Mouse (Mus musculus): Measurements from ENCODE around the gene Cd3e.

Gene Cd3e

DNA sequence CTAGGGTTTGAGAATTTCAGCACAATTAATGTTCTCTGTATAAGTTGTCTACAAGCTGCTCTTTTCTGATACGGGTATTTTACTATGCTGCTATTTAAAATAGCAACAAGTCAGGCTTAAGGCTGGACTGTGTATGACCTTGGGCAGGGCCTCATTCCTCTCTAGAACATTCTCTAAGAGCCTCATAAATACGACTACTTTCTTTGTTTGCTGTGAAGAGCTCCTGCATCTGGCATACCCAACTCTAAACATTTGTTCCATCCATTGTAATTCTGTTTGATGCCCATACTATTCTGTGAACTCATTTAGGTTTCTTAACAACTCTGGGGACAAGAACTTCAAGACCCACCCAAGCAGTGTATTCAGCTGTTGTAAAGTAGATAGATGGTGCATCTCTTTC is 26.4 kb downstream of the Cd3e start:
- in situ Hi-C loops (cut with MboI; ENCODE audit: unreplicated experiment in 2 of 2), result no loop called here

DNA sequence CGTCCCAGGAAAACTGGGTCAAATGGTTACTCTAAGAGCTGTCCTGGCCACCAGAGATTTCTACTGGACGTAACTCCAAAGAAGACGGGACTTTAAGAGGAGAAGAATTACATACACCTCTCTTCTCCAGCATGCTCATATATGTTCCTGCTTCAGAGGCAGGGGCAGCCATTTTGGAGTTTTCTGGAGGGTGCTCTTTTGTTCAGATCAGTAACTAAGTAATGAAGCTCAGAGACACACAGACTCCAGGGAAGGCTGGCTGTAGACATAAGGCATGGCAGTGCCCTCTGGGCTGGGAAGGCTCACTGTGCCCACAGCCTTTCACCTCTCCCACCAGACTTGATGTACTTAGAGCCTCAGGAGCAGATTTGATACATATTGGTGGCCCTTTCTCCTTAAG is 26.9 kb downstream of the Cd3e start:
- in situ Hi-C loops (cut with MboI; ENCODE audit: unreplicated experiment in 2 of 2), result no loop called here

DNA sequence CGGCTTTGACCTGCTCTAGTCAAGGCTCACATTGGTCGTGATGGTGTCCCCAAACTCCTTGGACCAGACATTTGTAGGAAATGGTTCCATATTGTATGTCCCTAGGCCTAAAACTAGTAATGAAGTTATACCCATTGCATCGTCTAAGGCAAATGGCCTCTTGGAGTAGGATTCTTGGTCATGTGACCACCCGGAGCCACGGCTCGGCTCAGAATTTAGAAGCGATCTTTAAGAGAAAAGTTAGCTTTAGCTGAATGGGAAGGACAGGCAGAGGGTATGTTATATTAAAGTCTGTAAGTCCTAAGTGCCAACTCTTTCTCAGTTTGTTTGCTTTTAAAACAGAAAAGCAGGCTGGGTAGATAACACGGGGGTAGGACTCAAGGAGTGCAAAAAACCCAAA is 27.3 kb downstream of the Cd3e start:
- in situ Hi-C loops (cut with MboI; ENCODE audit: unreplicated experiment in 2 of 2), result no loop called here

GRCm38 (mm10) chr9:44981676-44982075 is 27.8 kb downstream of the Cd3e start, which contains the start of gene Cd3d:
Gene Cd3d (plus strand): TSS chr9:44981786.
- in situ Hi-C loops (cut with MboI; ENCODE audit: unreplicated experiment in 2 of 2), result no loop called here

DNA sequence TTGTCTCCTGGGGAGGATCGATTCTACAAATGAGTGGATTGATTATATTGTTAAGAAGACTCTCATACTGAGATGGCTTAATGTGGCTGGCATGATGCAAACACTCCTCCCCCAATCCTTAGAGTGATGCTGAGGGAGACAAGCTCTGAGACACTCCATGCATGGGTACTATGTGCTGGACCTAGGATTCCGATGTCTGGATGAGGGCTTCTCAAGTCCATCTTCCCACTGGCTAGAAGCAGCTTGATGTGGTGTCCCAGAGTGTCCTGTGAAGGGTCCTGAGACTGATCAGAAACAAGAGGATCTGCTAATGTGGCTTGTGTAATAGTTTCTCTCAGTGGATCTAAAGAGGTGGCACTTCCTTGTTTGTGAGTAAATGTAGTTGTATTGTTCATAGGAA is 28.3 kb downstream of the Cd3e start:
- in situ Hi-C loops (cut with MboI; ENCODE audit: unreplicated experiment in 2 of 2), result no loop called here

- in situ Hi-C loops (cut with MboI; ENCODE audit: unreplicated experiment in 2 of 2), result no loop called here
These were observed 29.2 kb downstream of the Cd3e start, which contains the start of gene Cd3g for GRCm38 (mm10) chr9:44980242-44980641. Gene Cd3g (minus strand): TSS chr9:44980431.

DNA sequence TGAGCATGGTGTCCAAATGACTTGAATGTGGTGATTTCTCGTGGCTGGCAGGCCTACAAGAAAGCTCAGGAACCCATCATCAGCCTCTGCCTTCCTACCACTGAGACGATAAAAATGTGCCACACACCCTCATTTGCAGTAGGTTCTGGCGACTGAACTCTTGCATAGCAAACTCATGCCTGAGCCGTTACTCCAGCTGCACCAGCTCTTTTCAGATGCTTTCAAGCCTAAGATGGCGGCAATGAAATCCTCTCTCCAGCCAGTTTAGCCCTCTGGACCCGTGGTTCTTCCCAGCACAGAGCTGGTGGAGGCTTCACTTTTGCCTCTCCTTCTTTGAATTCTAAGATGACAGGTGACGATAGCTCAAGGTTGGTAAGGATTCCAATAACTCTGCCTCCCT is 29.6 kb downstream of the Cd3e start:
- in situ Hi-C loops (cut with MboI; ENCODE audit: unreplicated experiment in 2 of 2), result loop anchor here in 1 of 2 experiments (10.0 kb wide), 1 partner anchor 155 kb away; the partner anchor contains the start of gene Scn4b

- in situ Hi-C loops (cut with MboI; ENCODE audit: unreplicated experiment in 2 of 2), result loop anchor here in 1 of 2 experiments (10.0 kb wide), 1 partner anchor 157 kb away; the partner anchor contains the start of gene Scn4b
These were observed 31.6 kb downstream of the Cd3e start for GRCm38 (mm10) chr9:44977813-44978212.

GRCm38 (mm10) chr9:44969450-44969849 is 40.0 kb downstream of the Cd3e start:
- in situ Hi-C loops (cut with MboI; ENCODE audit: unreplicated experiment in 2 of 2), result loop anchor here in 1 of 2 experiments (25.0 kb wide), 1 partner anchor 507 kb away; the partner anchor contains the start of gene Upk2

DNA sequence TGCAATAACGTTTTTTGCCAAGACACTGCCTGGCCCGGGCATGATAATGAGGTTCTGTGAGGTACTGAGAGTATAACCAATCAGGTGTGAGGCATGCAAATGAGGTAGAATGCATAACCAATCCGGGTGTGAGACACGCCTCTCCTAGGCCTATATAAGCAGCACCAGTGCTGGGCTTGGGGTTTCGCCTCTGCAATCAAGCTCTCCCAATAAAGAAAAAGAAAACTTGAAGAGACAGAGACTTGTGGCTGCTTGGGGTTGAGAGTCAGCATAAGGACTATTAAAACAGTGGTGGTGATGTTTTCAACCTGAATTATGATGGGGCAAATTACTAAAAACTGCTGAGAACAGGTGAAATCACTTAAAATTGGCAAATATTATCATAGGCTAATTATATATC is 41.7 kb downstream of the Cd3e start:
- in situ Hi-C loops (cut with MboI; ENCODE audit: unreplicated experiment in 2 of 2), result loop anchor here in 1 of 2 experiments (25.0 kb wide), 1 partner anchor 505 kb away; the partner anchor contains the start of gene Upk2

DNA sequence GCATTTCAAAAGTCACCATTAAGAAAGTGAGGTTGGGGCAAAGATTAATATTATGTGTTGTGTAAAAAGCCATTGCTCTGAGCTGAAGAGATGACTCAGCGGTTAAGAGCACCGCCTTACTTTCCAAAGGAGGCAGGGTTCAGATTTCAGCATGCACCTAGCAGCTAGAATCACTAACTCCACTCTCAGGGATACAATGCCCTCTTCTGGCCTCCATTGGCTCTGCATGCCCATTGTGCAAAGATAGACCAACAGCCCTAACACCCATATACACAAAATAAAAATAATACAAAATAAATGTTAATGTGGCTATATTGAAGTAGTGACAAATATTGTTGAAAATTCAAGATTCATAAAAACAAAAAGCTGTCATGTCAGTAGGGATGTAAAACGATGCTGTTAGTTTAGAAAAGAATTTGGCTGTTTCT is 42.6 kb downstream of the Cd3e start:
- in situ Hi-C loops (cut with MboI; ENCODE audit: unreplicated experiment in 2 of 2), result loop anchor here in 1 of 2 experiments (25.0 kb wide), 1 partner anchor 505 kb away; the partner anchor contains the start of gene Upk2

DNA sequence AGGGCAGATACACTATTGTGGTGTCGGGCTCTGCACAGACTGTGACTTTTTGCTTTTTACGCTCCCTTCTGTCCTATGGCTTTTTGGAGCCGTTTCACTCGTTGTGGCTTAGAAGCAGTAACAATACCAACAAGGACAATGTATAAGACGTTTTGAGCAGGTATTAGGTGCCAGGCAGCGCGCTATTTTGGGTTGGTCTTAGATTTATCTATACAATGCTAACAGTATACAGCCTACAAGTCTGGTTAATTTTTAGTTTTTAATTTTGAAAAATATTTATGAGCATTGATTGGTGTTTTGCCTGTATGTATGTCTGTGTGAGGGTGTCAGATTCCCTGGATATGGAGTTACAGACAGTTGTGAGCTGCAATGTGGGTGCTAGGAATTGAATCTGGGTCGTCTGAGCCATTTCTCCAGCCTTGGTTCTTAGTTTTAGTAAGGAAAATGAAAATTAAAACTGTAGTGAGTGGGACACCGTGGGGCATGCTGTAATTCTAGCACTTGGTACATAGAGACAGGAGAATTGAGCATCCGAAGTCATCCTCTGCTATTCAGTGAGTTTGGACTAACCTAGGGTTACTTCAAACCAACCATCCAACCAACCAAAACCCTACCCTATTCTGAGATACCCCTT is 43.5 kb downstream of the Cd3e start:
- in situ Hi-C loops (cut with MboI; ENCODE audit: unreplicated experiment in 2 of 2), result loop anchor here in 1 of 2 experiments (25.0 kb wide), 1 partner anchor 504 kb away; the partner anchor contains the start of gene Upk2

GRCm38 (mm10) chr9:44965126-44965832 is 44.1 kb downstream of the Cd3e start, which contains the start of gene Ube4a:
Gene Ube4a (minus strand): TSS chr9:44965600.
- in situ Hi-C loops (cut with MboI; ENCODE audit: unreplicated experiment in 2 of 2), result loop anchor here in 1 of 2 experiments (25.0 kb wide), 1 partner anchor 503 kb away; the partner anchor contains the start of gene Upk2

- in situ Hi-C loops (cut with MboI; ENCODE audit: unreplicated experiment in 2 of 2), result loop anchor here in 1 of 2 experiments (25.0 kb wide), 1 partner anchor 492 kb away; the partner anchor contains the start of gene Upk2
These were observed 55.0 kb downstream of the Cd3e start for GRCm38 (mm10) chr9:44954432-44954831.

Measured in v-Abl transformed pro-B cells (cell line).